Mouse (Mus musculus) left cerebral cortex, postnatal 10 days (tissue): ENCODE measurements around the gene Rilpl1. TPM values are rescaled to one million over a fixed set of nuclear protein-coding genes. Genes with fewer than 3 reads are reported as not detected.
"Not testable (repeated sequence)": the region's sequence is repeated elsewhere in the genome, so short reads cannot be mapped to it uniquely, and the experiment has no call there.

Experiments used
- DNase-seq, 2 experiments: peaks; one replicate each; pipeline ENCODE4 v3.0.0; 2021 to 2022; ENCODE audit warnings: low spot score in 2 of 2, mixed read lengths in 1 of 2; ENCODE audit errors: extremely low spot score in 1 of 2
- intact Hi-C: fragments of 180-260 bp; cut with DNase I; formaldehyde crosslinking; loops from one replicate; pipeline ENCODE4 v1.15.1; 2025
- total RNA-seq, 2 experiments: library from RNA; stranded (reverse); gene quantifications; 2 replicates each; pipeline ENCODE4 v1.2.3; 2021

The Rilpl1 gene
- total RNA-seq, 2 experiments from 2014 or later, result 24.6 to 26.7 TPM

DNA sequence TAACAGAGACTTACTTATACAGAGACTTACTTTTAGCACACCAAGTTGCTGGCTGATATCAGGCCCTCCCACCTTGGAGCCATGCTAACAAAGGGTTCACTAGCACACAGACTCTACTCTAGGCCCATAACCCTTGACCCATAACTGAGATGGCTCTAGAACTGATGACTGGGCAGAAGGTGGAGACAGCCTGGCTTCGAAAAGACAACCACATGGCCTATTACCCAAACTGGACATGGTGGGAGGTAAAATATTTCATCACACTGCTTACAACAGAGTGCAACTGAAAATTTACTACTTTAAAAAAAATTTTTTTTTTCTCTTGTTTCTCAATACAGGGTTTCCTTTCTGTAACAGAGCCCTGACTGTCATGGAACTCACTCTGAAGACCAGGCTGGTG lies 63.4 kb downstream of the Rilpl1 start:
- DNase-seq, result no peak
- intact Hi-C loops, result no loop called here

DNA sequence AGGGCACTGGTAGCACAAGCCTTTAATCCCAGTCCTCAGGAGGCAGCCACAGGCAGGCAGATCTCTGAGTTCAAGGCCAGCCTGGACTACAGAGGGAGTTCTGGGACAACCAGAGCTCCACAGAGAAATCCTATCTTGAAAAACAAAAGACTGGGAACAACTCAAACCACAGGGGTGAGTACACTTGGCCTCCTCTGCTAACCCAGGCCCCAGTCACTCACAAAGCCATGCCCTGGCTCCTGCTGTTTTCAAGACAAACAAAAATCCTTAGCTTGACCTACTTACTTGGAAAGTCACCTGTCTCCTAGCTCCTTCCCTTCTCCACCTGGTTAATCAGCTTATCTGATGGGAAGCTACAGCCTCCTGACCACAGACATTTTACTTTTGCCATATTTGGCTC lies 66.3 kb downstream of the Rilpl1 start:
- DNase-seq, result no peak
- intact Hi-C loops, result no loop called here

DNA sequence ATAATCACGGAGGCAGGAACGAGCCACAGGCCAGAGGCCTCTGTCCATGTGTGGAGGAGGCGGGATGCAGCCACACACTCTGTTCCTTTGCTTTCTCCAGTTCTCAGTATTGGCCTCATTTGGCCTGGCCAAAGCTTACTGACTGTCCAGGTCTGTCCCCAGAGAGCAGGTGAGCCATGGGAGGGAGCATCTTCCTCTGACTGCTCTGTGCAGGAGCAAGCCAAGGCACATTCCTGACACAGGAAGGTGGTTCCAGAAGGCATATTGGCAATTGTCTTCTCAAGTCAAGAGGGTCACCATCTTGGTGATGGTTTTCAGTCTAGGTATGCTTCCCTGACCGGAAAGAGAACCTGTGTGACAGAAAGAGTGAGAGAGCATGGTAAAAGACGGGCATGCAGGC lies 67.7 kb downstream of the Rilpl1 start:
- intact Hi-C loops, result no loop called here
- no peak for DNase-seq

DNA sequence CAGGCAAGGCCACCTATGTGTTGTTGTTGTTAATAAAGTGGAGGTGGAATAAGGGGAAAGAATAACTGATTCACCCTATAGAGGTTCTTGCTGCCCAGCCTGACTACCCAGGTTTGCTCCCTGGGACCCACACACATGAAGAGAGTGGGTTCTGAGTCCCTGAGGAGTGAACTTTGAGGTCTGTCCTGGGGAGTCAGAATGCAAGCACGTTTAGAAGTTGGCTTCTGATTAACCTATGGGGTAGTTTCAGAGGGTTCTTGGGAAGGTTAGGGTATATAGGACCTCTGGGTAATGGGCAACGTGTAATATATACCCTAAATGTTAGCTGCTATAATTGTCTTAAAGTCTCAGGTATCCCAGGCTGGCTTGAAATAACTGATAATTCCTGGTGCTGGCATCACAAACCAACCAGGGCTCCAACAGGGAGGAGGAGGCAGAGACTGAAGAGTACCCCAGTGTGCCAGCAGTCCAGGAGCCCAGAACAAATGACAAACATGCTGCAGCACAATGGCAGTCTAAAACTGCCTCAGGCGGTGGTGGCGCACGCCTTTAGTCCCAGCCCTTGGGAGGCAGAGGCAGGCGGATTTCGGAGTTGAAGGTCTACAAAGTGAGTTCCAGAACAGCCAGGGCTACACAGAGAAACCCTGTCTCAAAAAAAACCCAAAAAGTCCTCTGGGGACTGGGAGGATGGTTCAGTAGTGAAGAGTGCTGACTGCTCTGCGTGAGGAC lies 68.7 kb downstream of the Rilpl1 start:
- intact Hi-C loops, result no loop called here
- DNase-seq, result no peak

DNA sequence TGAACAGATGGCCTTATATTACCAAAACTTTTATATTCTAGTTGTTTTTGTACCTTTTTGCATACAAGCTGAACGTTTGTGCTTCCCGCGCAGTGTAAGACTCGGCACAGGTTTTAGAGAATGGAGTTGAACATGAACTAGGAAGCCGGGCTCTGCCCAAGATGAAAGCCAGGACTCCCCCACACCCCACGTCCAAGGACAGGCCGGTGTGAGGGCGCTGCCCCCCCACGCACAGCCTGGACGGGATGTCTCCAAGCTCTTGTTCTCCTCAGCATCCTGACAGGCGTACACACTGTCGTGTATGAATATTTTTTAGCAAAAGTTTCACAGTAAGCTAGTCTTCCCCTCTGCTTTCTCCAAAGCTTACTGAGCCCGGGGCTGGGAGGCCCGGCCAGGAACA lies 70.3 kb downstream of the Rilpl1 start:
- intact Hi-C loops, DNase-seq: not testable (repeated sequence)

DNA sequence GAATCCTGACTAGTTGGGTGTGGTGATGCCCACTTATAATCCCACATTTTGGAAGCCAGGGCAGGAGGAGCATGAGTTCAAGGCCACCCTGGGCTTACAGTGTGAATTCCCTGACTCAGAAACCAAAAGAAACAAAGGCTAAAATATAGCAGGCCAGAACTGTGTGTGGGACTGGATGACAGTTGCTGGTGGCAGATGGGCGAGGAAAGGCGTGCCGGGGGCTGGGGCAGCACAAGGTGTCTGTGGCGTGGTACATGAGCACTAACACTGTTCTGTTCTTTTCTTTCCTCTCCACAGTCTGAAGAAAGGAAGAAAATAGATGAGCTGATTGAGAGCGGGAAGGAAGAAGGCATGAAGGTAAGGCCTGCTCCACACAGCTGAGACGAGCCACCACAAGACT lies 74.4 kb downstream of the Rilpl1 start:
- intact Hi-C loops, result no loop called here
- DNase-seq, result no peak

DNA sequence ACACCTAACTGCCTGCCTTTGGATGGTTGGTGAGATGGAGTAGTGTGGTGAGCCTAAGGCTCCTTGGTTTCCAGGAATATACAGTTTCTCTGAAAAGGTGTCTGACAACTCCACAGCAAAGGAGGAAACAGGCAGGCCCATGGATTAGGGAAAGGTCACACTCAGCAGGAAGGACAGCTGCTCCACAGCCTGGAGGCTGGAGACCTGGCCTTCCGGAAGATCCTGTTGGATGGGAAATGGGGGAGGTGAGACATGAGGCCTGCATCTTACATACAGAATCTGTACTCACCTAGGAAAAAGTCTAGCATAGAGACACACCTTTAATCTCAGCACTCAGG lies 77.1 kb downstream of the Rilpl1 start:
- intact Hi-C loops, result no loop called here
- no peak for DNase-seq

DNA sequence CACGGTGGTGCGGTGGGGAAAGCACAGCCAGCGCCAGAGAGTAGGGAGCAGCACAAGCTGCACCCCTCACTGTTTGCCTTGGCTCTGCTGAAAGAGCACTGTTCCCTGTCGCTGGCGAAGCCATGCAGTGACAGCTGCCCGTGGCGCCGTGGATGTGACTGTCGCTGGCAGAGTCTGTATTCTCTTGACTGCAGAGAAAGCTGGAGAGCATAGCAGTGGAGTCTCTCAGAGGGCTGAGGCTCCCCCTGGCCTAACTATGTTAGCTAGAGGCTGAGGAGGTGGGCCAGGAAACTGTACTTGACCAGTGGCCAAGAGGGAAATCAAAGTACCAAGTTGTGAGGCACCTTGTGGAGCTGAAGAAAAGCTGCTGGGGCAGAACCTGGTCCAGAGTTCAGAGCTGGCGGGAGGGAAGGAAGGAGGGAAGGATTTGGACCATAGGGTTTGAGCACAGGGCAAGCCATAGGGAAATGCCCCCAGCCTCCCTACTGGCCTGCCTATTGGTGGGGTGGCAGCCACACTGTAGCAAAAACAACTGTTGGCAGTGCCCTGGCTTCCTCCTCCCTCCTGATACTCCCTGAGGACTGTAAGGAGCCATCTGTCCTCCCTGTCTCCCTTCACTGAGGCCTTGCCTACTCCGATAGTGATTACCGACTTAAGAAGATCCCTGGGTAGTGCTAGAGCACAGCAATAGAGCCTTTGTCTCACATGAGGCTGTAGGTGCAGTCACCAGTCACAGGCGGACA lies 77.7 kb downstream of the Rilpl1 start:
- intact Hi-C loops, result no loop called here
- peak; percentile 48 to 62 for DNase-seq

DNA sequence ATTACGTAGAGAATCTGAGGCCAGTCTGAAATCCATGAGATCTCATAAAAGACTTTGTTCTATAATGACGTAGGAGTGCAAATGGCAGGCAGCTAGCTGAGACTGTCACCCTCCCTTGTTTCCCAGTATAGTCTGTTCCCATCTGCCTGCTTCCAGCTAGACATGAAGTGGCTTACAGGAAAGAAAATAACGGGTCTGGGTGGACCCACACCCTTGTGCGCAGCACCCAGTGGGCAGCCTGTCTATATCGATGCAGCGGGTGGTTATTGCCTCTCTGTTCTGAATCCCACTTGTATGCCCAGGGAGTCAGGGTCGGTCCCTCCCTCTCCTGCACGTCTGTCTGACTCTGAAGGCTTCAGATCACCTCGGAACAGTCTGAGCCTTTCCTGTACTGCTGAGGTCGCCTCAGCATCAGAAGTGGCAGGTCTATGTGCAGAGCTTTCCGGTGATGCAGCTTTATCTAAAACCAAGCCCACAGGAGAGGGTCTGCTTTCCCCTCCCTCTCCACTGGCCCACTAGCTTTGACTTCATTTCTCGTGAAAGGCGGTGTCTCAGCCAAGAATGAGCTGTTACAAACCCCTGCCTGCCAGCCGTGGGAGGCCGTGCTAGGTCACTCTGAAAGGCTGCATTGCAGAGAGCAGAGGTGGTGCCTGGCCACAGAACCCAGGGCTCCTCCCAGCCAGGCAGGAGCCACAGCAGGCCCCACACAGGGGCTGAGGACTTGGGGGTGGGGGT lies 78.5 kb downstream of the Rilpl1 start:
- intact Hi-C loops, result no loop called here
- no peak for DNase-seq

DNA sequence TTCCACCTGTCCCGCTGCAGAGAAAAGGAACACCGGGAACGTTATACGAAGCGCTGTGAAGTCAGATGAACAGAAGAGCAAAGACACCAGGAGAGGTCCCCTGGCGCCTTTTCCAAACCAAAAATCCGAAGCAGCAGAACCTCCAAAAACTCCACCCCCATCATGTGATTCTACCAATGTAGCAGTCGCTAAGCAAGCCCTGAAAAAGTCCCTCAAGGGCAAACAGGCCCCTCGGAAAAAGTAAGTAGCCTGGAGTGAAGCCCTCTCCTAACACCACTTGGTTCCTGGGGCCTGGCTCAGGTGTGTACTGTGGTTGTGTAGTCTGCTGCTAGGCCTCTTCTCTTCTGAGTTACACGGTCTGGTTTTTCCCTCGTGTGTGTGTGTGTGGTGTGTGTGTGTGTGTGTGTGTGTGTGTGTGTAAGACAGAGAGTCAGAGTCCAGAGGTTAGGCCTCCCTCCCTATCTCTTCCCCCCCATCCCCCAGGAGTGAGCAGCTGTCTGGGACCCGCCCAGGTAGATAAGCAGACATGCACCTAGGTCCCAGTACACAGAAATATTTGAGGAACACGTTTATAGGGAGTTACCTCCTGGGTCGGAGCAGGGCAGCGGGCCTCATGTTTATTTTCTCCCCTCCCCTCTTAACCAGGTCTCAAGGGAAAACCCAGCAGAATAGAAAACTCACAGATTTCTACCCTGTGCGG lies 80.4 kb downstream of the Rilpl1 start:
- intact Hi-C loops, result no loop called here
- no peak for DNase-seq

DNA sequence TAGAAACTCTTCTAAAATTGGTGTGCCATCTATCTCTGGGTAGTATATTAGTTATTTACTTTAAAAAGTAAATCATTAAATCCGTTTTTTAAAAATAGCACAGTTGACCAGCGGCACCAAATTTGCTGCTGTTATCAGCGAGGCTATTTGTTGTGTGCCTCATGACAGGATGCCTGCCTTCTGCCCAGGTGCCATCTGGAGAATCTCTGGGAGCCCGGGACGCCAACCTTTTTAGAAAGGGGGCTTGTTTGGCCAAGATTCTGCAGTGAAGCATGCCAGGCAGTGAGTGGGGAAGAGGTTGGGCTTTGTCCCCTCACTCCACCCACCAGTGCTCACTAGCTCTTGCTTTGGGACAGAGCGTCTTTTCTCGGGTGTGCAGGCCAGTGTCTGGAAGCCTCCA lies 81.1 kb downstream of the Rilpl1 start:
- intact Hi-C loops, result no loop called here
- no peak for DNase-seq

DNA sequence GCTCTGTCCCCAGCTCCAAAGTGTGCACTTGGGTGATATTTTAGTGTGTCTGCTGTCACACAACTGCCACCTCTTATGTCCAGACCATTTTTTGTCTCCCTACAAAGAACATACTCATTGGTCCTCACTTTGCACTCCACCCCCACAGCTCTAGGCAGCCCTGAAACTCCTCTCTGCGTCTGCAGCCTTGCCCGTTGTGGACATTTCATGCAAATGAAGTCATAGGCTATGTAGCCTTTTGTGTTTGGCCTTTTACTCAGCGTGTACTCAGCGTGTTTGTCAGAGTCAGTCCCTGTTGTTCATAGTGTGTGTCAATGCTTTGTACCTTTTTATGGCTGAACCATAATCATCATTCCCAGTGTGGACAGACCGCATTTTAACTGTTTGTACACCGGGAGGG lies 81.7 kb downstream of the Rilpl1 start:
- DNase-seq, result no peak
- intact Hi-C loops, result loop anchor here (5.0 kb wide), 1 partner anchor 33 kb away; the partner anchor contains the start of gene Snrnp35

DNA sequence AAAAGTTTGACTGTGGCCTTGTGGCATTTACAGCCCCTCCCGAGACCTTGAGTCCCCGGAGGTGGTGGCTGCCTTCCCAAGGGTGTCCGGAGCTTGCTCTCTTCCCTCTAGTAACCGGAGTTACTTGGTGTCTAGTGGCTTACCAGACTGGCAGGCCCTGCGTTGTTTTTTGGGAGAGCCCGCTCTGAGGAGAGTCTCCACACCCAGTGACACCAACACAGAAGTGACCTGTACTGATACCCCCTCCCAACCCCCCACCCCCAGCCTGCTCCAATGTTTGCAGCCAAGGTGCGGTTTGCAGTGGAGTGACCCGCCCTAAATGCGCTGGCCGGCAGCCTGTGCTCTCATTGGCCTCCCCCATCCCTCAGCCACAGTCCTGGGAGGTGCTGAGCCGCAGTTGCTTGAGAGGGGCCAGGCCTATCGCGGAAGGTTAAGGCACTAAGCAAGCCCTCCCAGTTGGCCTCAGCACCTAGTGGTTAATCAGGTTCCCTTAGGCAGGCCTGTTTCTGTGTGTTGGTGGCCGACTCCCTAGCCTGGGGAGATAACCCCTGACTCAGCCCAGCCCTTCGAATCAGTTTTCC lies 84.8 kb downstream of the Rilpl1 start:
- intact Hi-C loops, result loop anchor here (5.0 kb wide), 1 partner anchor 36 kb away; the partner anchor contains the start of gene Snrnp35

DNA sequence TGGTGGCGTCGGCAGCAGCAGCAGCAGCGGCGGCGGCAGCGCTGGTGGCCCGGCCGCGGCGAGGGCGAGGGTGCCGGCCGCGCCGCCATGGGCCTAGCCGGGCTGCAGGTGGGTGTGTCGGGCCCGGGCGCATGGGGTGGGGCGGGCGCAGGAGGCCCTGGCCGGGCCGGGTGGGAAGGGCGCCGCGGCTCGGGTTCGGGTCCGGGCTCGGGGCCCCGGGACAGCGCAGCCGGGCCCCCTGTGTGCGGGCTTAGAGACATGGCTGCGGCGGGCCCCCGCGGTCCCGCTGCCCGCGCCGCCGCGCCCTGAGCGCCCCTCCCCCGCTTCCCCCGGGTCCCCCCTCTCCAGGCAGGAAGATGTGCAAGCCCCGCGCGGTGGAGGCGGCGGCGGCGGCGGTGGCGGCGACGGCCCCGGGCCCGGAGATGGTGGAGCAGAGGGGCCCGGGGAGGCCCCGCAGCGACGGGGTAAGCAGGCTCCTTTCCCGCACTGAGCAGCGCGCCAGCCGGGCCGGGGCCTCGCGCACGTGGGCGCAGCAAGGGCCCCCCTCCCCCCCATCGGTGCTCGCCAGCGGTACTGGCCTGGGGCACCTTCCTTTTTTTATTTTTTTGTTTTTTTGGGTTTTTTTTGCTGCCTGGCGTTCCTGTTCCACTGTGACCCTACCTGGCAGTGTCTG lies 85.4 kb downstream of the Rilpl1 start:
- intact Hi-C loops, result loop anchor here (5.0 kb wide), 1 partner anchor 37 kb away; the partner anchor contains the start of gene Snrnp35
- peak in 1 of 2 experiments; percentile 67 for DNase-seq

More for the DNA sequence above, 84.8 kb downstream of the Rilpl1 start:
- peak in 1 of 2 experiments; percentile 62 for DNase-seq

DNA sequence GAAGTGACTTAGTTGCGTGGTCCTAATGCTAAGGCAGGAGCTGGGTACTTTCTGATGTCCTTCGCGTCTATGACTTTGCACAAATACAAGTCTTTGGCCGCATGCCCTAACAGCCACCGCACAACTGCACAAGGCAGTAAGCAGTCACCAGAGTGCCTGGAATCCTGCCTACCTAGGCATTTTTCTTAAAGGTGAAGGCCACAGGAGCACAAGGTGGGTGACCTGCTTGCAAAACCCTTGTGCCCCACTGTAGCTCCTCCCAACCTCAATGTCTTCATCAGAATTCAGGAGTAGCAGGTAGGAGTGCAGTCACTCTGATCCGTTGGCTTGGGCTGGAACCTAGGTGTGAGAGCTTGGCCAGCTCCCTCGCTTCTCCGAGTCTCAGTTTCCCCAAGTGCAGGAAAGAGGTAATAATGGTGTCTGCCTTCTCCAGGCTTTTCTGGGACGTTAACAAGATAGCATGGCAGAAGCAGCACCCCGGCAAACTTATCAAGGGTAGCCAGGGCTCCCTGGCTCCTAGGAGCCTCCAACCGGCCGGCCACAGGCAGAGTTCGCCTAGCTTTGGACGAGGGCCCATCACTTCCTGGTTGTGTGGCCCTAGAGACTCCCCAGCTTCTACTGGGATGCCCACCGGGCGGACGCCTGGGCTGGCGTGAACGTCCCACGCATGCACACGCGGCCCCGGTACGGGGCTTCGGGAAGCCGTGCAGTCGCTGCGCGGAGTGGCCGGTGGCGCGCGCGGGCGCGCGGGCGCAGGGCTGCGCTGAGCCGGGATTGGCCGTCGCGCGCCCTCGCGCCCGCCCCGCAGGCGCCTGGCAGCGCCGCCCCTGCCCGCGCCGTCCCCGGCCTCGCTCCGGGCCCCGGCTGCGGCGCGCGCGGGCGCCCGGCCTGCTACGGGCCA lies 86.3 kb downstream of the Rilpl1 start:
- peak; percentile 45 to 88 for DNase-seq
- intact Hi-C loops, result loop anchor here (5.0 kb wide), 1 partner anchor 37 kb away; the partner anchor contains the start of gene Snrnp35

DNA sequence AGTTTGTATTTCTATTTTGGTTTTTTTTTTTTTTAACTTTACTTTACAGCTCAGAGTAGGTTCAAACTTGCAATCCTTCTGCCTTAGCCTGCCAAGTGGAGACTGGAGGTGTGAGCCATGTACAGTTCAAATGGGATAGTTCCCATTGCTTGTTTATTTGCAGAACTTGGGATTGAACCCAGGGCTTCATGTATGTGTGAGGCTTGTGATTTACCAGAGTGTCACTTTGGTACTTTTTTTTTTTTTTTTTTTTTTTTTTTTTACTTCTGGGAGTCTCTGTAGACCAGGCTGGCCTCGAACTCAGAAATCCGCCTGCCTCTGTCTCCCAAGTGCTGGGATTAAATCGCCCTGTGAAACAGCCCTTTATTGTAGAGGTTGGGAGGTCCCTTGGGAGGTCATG lies 87.0 kb downstream of the Rilpl1 start:
- no peak for DNase-seq
- intact Hi-C loops, result no loop called here
